Mouse (Mus musculus) kidney, postnatal 0 days (tissue): ENCODE data around the gene Capn9. TPM values are rescaled to one million over a fixed set of nuclear protein-coding genes. Genes with fewer than 3 reads are reported as not detected.

Experiments used
- ATAC-seq: fragments of 200-750 bp; cut with Nextera tagmentation; replicated peaks from 2 replicates; pipeline ENCODE4 v1.8.0; 2017; ENCODE audit warnings: low read depth, moderate number of reproducible peaks, moderate TSS enrichment, moderate library complexity; ENCODE audit not compliant: low FRiP score
- DNase-seq: peaks from one replicate; pipeline ENCODE4 v3.0.0-alpha.2; 2016; ENCODE audit warnings: low spot score
- H3K27ac ChIP-seq: fragments of 300-500 bp; sonication (generic); 2 replicates; pipeline ENCODE4 v1.5.1; 2014; ENCODE audit warnings: mild to moderate bottlenecking
- H3K27me3 ChIP-seq: fragments of 300-500 bp; sonication (generic); 2 replicates; pipeline ENCODE4 v1.6.1; 2014; ENCODE audit warnings: low read length, mixed read lengths; ENCODE audit not compliant: insufficient read depth
- H3K36me3 ChIP-seq: fragments of 300-500 bp; sonication (generic); 2 replicates; pipeline ENCODE4 v1.6.1; 2014; ENCODE audit warnings: low read length, mixed read lengths; ENCODE audit not compliant: insufficient read depth
- H3K4me1 ChIP-seq: fragments of 300-500 bp; sonication (generic); replicated peaks from 2 replicates; pipeline ENCODE4 v1.6.1; 2014; ENCODE audit warnings: antibody characterized with exemption, low read length, mixed read lengths; ENCODE audit not compliant: insufficient read depth
- H3K4me2 ChIP-seq: fragments of 300-500 bp; sonication (generic); 2 replicates; pipeline ENCODE4 v1.6.1; 2014; ENCODE audit warnings: mild to moderate bottlenecking, low read length, moderate library complexity, mixed read lengths
- H3K4me3 ChIP-seq: fragments of 300-500 bp; sonication (generic); replicated peaks from 2 replicates; pipeline ENCODE4 v1.5.1; 2014; ENCODE audit warnings: low read depth, low read length
- H3K9ac ChIP-seq: fragments of 300-500 bp; sonication (generic); 2 replicates; pipeline ENCODE4 v1.6.1; 2014; ENCODE audit warnings: low read depth, low read length
- H3K9me3 ChIP-seq: fragments of 300-500 bp; sonication (generic); replicated peaks from 2 replicates; pipeline ENCODE4 v1.6.1; 2016; ENCODE audit warnings: low read length, inconsistent platforms, mixed read lengths
- CTCF ChIP-seq: IDR thresholded peaks from 2 replicates; pipeline ENCODE4 v1.5.1; 2016; ENCODE audit warnings: antibody characterized with exemption, low read depth, mild to moderate bottlenecking, moderate library complexity
- WGBS: fragments of 180-500 bp; shearing (Covaris S2); extraction: QIAGEN DNeasy Blood & Tissue Kit; methylation state at CpG from one replicate; pipeline ENCODE4 v1.1.7; 2014; 5-methylcytosine and 5-hydroxymethylcytosine counted together
- polyA plus RNA-seq: library from polyadenylated mRNA; unstranded; fragments of >200 nt; fragmentation: Nextera tagmentation; extraction: Ambion mirVana; gene quantifications from 2 replicates; pipeline ENCODE4 v1.2.1, GENCODE M21; 2015

The Capn9 gene
- 0.20 and 0.24 TPM in 2 replicates for polyA plus RNA-seq

GRCm38 (mm10) chr8:124575811-124576210 lies at the start of gene Capn9:
TSS of gene Capn9 (plus strand) at chr8:124576111.
- no peak within 1 kb of the TSS for H3K27ac ChIP-seq
- TF ChIP-seq CTCF: no peak
- no peak for ATAC-seq

GRCm38 (mm10) chr8:124526261-124526660 lies 49.6 kb upstream of the Capn9 start:
- Histone ChIP-seq H3K9ac (no peak overlapping the region), H3K36me3 (peaks cover 42% of the 10 kb centered on the region), H3K4me2 (no peak overlapping the region), H3K4me3 (no peak overlapping the region), H3K9me3 (no peaks in the 10 kb centered on the region), H3K27me3 (no peaks in the 10 kb centered on the region), H3K27ac (no peak overlapping the region), H3K4me1 (peaks cover 8% of the 10 kb centered on the region)
- no peak for TF ChIP-seq CTCF
- 95% methylated on average over 11 of the region's 11 CpGs for WGBS
- ATAC-seq: no peak
- DNase-seq: no peak

More at GRCm38 (mm10) chr8:124575811-124576210, at the start of gene Capn9:
- H3K4me3 ChIP-seq: no peak within 1 kb of the TSS
- H3K4me1 ChIP-seq: no peaks in the 10 kb centered on the region
- no peak within 1 kb of the TSS for H3K4me2 ChIP-seq
- DNase-seq: no peak
- no peak within 1 kb of the TSS for H3K9ac ChIP-seq
- H3K36me3 ChIP-seq: no peaks in the 10 kb centered on the region
- 82% methylated on average over 8 of the region's 8 CpGs for WGBS
- no peaks in the 10 kb centered on the region for H3K27me3 ChIP-seq
- no peaks in the 10 kb centered on the region for H3K9me3 ChIP-seq

- Histone ChIP-seq H3K36me3 (peaks cover 45% of the 10 kb centered on the region), H3K9ac (no peak overlapping the region)
- WGBS: 87% methylated on average over 14 of the region's 14 CpGs
Measured at GRCm38 (mm10) chr8:124530076-124530475, 45.8 kb upstream of the Capn9 start.

GRCm38 (mm10) chr8:124530556-124530955 lies 45.4 kb upstream of the Capn9 start:
- no peak for ATAC-seq
- DNase-seq: no peak
- H3K27me3 ChIP-seq: no peaks in the 10 kb centered on the region
- no peak for TF ChIP-seq CTCF
- no peaks in the 10 kb centered on the region for H3K9me3 ChIP-seq
- H3K4me1 ChIP-seq: no peaks in the 10 kb centered on the region
- H3K4me2 ChIP-seq: no peak overlapping the region
- H3K36me3 ChIP-seq: peaks cover 47% of the 10 kb centered on the region
- 88% methylated on average over 7 of the region's 7 CpGs for WGBS
- no peak overlapping the region for H3K4me3 ChIP-seq
- no peak overlapping the region for H3K27ac ChIP-seq
- H3K9ac ChIP-seq: no peak overlapping the region

More at GRCm38 (mm10) chr8:124530076-124530475, 45.8 kb upstream of the Capn9 start:
- Histone ChIP-seq H3K27ac (no peak overlapping the region), H3K9me3 (no peaks in the 10 kb centered on the region), H3K27me3 (no peaks in the 10 kb centered on the region), H3K4me1 (no peaks in the 10 kb centered on the region), H3K4me3 (no peak overlapping the region), H3K4me2 (no peak overlapping the region)
- DNase-seq (no peak), ATAC-seq (no peak)
- no peak for TF ChIP-seq CTCF

- Histone ChIP-seq H3K27ac (no peak overlapping the region), H3K27me3 (no peaks in the 10 kb centered on the region), H3K36me3 (peaks cover 47% of the 10 kb centered on the region), H3K4me1 (no peaks in the 10 kb centered on the region), H3K9me3 (no peaks in the 10 kb centered on the region), H3K4me3 (no peak overlapping the region), H3K9ac (no peak overlapping the region), H3K4me2 (no peak overlapping the region)
- no peak for DNase-seq
- 80% methylated on average over 4 of the region's 4 CpGs for WGBS
- no peak for TF ChIP-seq CTCF
- no peak for ATAC-seq
Measured at GRCm38 (mm10) chr8:124530996-124531395, 44.9 kb upstream of the Capn9 start.

- no peak for TF ChIP-seq CTCF
- Histone ChIP-seq H3K9ac (no peak overlapping the region), H3K36me3 (peaks cover 42% of the 10 kb centered on the region), H3K4me2 (no peak overlapping the region), H3K27me3 (no peaks in the 10 kb centered on the region), H3K27ac (no peak overlapping the region), H3K4me1 (no peaks in the 10 kb centered on the region), H3K4me3 (no peak overlapping the region), H3K9me3 (no peaks in the 10 kb centered on the region)
- ATAC-seq (no peak), DNase-seq (no peak)
- WGBS: 79% methylated on average over 3 of the region's 3 CpGs
Measured at GRCm38 (mm10) chr8:124532626-124533025, 43.3 kb upstream of the Capn9 start.

GRCm38 (mm10) chr8:124535451-124535850 lies 40.5 kb upstream of the Capn9 start:
- no peak for TF ChIP-seq CTCF
- Histone ChIP-seq H3K4me2 (no peak overlapping the region), H3K9me3 (no peaks in the 10 kb centered on the region), H3K9ac (no peak overlapping the region), H3K36me3 (peaks cover 56% of the 10 kb centered on the region), H3K27ac (no peak overlapping the region), H3K4me3 (no peak overlapping the region), H3K4me1 (no peaks in the 10 kb centered on the region), H3K27me3 (no peaks in the 10 kb centered on the region)
- DNase-seq (no peak), ATAC-seq (no peak)
- WGBS: 87% methylated on average over 5 of the region's 5 CpGs
